Mouse (Mus musculus) cortical plate, adult 2 months (tissue): ENCODE measurements around the gene B2m. TPM values are rescaled to one million over a fixed set of nuclear protein-coding genes. Genes with fewer than 3 reads are reported as not detected.
A peak's percentile ranks its signal among the peaks of the same experiment; 100 is the strongest.

Experiments
- H3K27ac ChIP-seq: fragments of 200-500 bp; 2 replicates; pipeline ENCODE4 v1.5.1; 2012; ENCODE audit warnings: low read length, control low read depth, inconsistent platforms; ENCODE audit not compliant: insufficient read depth
- H3K4me1 ChIP-seq: fragments of 200-500 bp; 2 replicates; pipeline ENCODE4 v1.6.1; 2011; ENCODE audit warnings: low read length; ENCODE audit not compliant: control insufficient read depth, insufficient read depth
- H3K4me3 ChIP-seq: fragments of 200-500 bp; 2 replicates; pipeline ENCODE4 v1.5.1; 2011; ENCODE audit warnings: mild to moderate bottlenecking, low read length, control low read depth; ENCODE audit not compliant: insufficient read depth
- CTCF ChIP-seq: fragments of 200-500 bp; IDR thresholded peaks from 2 replicates; pipeline ENCODE4 v1.5.1; 2011; ENCODE audit warnings: mild to moderate bottlenecking, control low read depth, low read length; ENCODE audit not compliant: insufficient read depth; ENCODE audit errors: extremely low read depth
- POLR2A ChIP-seq: fragments of 200-500 bp; IDR thresholded peaks from 2 replicates; pipeline ENCODE4 v1.6.1; 2011; ENCODE audit warnings: mild to moderate bottlenecking, low read length, control low read depth; ENCODE audit not compliant: insufficient read depth; ENCODE audit errors: extremely low read depth
- polyA plus RNA-seq: library from polyadenylated mRNA; depleted of rRNA; stranded (reverse); fragments of >200 nt; gene quantifications from 2 replicates; pipeline ENCODE4 v1.2.3, GENCODE M21; 2012; rRNA removed

B2m gene
- polyA plus RNA-seq, 1 experiment = 212 TPM

GRCm38 (mm10) chr2:122185086-122185485, 37.6 kb downstream of the B2m start:
- Histone ChIP-seq H3K4me3 (no peak overlapping the region), H3K27ac (no peak overlapping the region), H3K4me1 (no peaks in the 10 kb centered on the region)
- TF ChIP-seq CTCF (no peak), POLR2A (no peak)

GRCm38 (mm10) chr2:122186106-122186505, 38.6 kb downstream of the B2m start, which contains the start of the genes Patl2 and Terb2:
TSS of gene Patl2 (minus strand) at chr2:122186189.
TSS of gene Terb2 (plus strand) at chr2:122186272.
- TF ChIP-seq POLR2A (no peak), CTCF (no peak)
- H3K4me3 ChIP-seq = no peak within 1 kb of the TSS
- no peak within 1 kb of the TSS for H3K27ac ChIP-seq
- no peaks in the 10 kb centered on the region for H3K4me1 ChIP-seq

GRCm38 (mm10) chr2:122186751-122187150, 39.3 kb downstream of the B2m start:
- no peak overlapping the region for H3K4me3 ChIP-seq
- H3K27ac ChIP-seq = no peak overlapping the region
- TF ChIP-seq POLR2A = no peak
- TF ChIP-seq CTCF = no peak
- no peaks in the 10 kb centered on the region for H3K4me1 ChIP-seq

GRCm38 (mm10) chr2:122191849-122192248, 44.4 kb downstream of the B2m start:
- Histone ChIP-seq H3K27ac (no peak overlapping the region), H3K4me1 (no peaks in the 10 kb centered on the region), H3K4me3 (no peak overlapping the region)
- TF ChIP-seq CTCF = no peak
- TF ChIP-seq POLR2A = no peak

DNA sequence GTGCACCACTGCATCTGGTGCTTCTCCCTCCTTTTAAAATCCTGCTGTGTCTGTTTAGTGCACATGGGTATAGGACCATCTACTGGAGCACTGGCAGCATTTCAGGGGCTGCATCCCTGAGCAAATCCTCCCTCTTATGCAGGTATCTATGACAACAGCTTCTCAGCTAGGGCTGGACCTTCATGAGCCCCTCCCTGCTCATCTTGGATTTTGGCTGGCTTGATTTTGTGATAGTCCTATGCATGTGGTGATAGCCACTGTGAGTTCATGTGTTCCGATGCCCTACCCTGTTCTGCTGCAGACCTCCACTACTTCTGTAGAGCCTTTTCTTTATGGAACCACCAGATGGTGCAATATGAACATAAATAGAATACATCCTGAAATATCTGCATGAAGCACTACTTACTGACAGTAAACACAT, 47.0 kb downstream of the B2m start:
- TF ChIP-seq POLR2A = no peak
- peak; percentile 48 for TF ChIP-seq CTCF
- Histone ChIP-seq H3K4me3 (no peak overlapping the region), H3K27ac (no peak overlapping the region), H3K4me1 (no peaks in the 10 kb centered on the region)

- Histone ChIP-seq H3K27ac (no peak overlapping the region), H3K4me1 (no peaks in the 10 kb centered on the region), H3K4me3 (no peak overlapping the region)
- TF ChIP-seq CTCF (no peak), POLR2A (no peak)
Measured at GRCm38 (mm10) chr2:122201501-122201900, 54.0 kb downstream of the B2m start.

Other genes with a start within 250 kb of the B2m start
- gene Ctdspl2, start 191.7 kb upstream of the B2m start, polyA plus RNA-seq = 14.7 and 14.8 TPM in 2 replicates
- 0.27 and 0.51 TPM in 2 replicates for gene Mageb3, start 191.6 kb upstream of the B2m start, polyA plus RNA-seq
- 18.1 and 18.2 TPM in 2 replicates for gene Eif3j1, start 119.1 kb upstream of the B2m start, polyA plus RNA-seq
- 9.7 and 9.8 TPM in 2 replicates for gene Spg11, start 29.3 kb upstream of the B2m start, polyA plus RNA-seq
- gene Trim69, start 13.0 kb downstream of the B2m start, polyA plus RNA-seq = 0.11 TPM in 1 of 2 replicates, not detected in the other
- gene Patl2, start 38.5 kb downstream of the B2m start, polyA plus RNA-seq = 0.08 TPM in 1 of 2 replicates, not detected in the other
- gene Terb2, start 38.6 kb downstream of the B2m start, polyA plus RNA-seq = not detected in 2 replicates
- gene Sord, start 87.1 kb downstream of the B2m start, polyA plus RNA-seq = 19.8 and 21.2 TPM in 2 replicates
- 0.02 TPM in 1 of 2 replicates, not detected in the other for gene Duox2, start 150.8 kb downstream of the B2m start, polyA plus RNA-seq
- 0.06 TPM in 1 of 2 replicates, not detected in the other for gene Duoxa2, start 151.2 kb downstream of the B2m start, polyA plus RNA-seq
- 0.10 and 0.15 TPM in 2 replicates for gene Duoxa1, start 166.0 kb downstream of the B2m start, polyA plus RNA-seq
- gene Duox1, start 168.0 kb downstream of the B2m start, polyA plus RNA-seq = 0.04 TPM in 1 of 2 replicates, not detected in the other
- gene Shf, start 221.5 kb downstream of the B2m start, polyA plus RNA-seq = 70.6 and 72.5 TPM in 2 replicates